Mouse (Mus musculus): ENCODE results near the gene Fgr. TPM values are rescaled to one million over a fixed set of nuclear protein-coding genes. Genes with fewer than 3 reads are reported as not detected.
"Not testable (repeated sequence)": the region's sequence is repeated elsewhere in the genome, so short reads cannot be mapped to it uniquely, and the experiment has no call there.

Fgr gene
- total RNA-seq (2021), result under 1 TPM; 0.33 to 0.43 TPM

- DNase-seq, result no peak
These were observed at the start of gene Fgr for GRCm38 (mm10) chr4:132973814-132974398. Gene Fgr, plus strand, starts transcription at chr4:132974095.

GRCm38 (mm10) chr4:132926520-132926919 lies 47.4 kb upstream of the Fgr start:
- not testable (repeated sequence) for DNase-seq

- peak; percentile 66 for DNase-seq
These were observed 43.1 kb upstream of the Fgr start for GRCm38 (mm10) chr4:132930784-132931183.

- no peak for DNase-seq
These were observed 41.0 kb upstream of the Fgr start for GRCm38 (mm10) chr4:132932752-132933404.

- no peak for DNase-seq
These were observed 39.3 kb upstream of the Fgr start for GRCm38 (mm10) chr4:132934639-132935038.

- peak; percentile 25 for DNase-seq
These were observed 35.5 kb upstream of the Fgr start for GRCm38 (mm10) chr4:132938181-132938941.

- peak; percentile 86 for DNase-seq
These were observed 34.3 kb upstream of the Fgr start for GRCm38 (mm10) chr4:132939421-132940127.

GRCm38 (mm10) chr4:132941012-132941729 lies 32.7 kb upstream of the Fgr start:
- DNase-seq, result no peak

GRCm38 (mm10) chr4:132943088-132943487 lies 30.8 kb upstream of the Fgr start:
- DNase-seq, result peak; percentile 15

GRCm38 (mm10) chr4:132944106-132944505 lies 29.8 kb upstream of the Fgr start:
- DNase-seq, result no peak

- no peak for DNase-seq
These were observed 29.1 kb upstream of the Fgr start for GRCm38 (mm10) chr4:132944776-132945175.

- DNase-seq, result peak; percentile 93
These were observed 28.4 kb upstream of the Fgr start for GRCm38 (mm10) chr4:132945261-132946046.

- DNase-seq, result peak; percentile 67
These were observed 27.6 kb upstream of the Fgr start for GRCm38 (mm10) chr4:132946047-132947001.

GRCm38 (mm10) chr4:132949882-132950532 lies 23.9 kb upstream of the Fgr start:
- DNase-seq, result no peak

- DNase-seq, result no peak
These were observed 22.9 kb upstream of the Fgr start for GRCm38 (mm10) chr4:132950999-132951398.

GRCm38 (mm10) chr4:132954530-132955394 lies 19.1 kb upstream of the Fgr start:
- no peak for DNase-seq

- DNase-seq, result no peak
These were observed 18.5 kb upstream of the Fgr start for GRCm38 (mm10) chr4:132955395-132955791.

Measured in heart, postnatal 4 days (tissue).